Mouse (Mus musculus) T-helper 17 cell (primary cell): ENCODE data around the gene Gnat3.
"Not testable (repeated sequence)": the region's sequence is repeated elsewhere in the genome, so short reads cannot be mapped to it uniquely, and the experiment has no call there.

Source experiments
- in situ Hi-C, 2 experiments: fragments of 300-600 bp; cut with MboI, MseI; formaldehyde crosslinking; loops; 1 replicate in 1 of 2; 2 replicates in 1 of 2; pipeline ENCODE4 v1.15.1; 2025; ENCODE audit warnings: high pct_unique_total_duplicates in 2 of 2

The Gnat3 gene

DNA sequence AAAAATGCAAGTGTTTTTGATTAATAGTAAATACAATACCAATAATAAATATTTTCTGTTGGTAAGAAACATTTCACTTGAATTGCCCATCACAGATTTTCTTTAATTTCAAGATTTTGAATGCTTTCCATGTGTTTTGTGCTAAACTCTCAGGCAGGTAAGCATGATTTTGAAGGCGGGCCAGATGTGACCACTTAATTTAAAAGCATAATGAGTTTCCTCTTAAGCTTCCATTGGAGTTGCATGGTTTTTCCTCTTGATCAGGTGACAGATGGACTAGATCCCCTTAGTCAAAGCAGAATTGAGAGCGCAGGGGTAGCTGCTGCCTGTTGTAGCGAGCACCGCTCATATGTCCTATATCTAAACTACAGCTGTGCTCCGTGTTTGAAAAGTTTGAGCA lies at the start of gene Gnat3:
Gene Gnat3 (plus strand): TSS at position 301 of the 400 bp plus-strand sequence.
- in situ Hi-C loops = no loop called here

DNA sequence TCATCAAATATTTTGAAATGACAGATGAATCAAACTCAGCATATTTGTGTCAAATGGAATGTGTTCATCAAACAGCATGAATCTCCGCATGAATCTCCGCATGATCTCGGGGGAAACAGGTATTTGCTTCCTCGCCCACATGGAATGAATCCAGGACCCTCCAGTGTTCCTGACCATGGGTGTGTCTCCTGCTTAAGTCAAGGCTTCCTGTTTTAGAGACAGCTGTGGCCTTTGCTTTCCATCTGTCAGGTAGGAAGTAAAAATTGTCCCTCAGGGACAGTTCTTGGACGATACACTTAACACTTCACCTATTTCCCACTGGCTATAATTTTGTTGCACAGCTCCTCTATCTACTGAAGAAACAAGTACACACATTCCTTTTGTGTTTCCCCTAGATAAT lies 43.4 kb upstream of the Gnat3 start:
- in situ Hi-C loops = no loop called here

DNA sequence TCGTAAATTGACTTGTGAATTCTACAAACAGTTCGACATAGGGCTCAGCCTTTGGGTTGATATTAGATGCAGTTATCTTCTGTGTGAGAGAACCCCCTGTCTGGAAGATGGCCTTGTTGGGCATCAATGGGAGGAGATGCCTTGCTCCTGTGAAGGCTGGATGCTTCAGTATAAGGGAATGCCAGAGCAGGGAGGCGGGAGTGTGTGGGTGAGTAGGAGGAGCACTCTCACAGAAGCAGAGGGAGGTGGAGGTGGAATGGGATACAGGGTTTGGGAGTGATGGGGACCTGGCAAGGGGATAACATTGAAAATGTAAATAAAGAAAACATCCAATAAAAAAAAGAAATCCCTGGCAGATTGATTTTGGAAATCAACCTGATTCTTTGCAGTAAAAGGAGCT lies 38.7 kb upstream of the Gnat3 start:
- in situ Hi-C loops = no loop called here

DNA sequence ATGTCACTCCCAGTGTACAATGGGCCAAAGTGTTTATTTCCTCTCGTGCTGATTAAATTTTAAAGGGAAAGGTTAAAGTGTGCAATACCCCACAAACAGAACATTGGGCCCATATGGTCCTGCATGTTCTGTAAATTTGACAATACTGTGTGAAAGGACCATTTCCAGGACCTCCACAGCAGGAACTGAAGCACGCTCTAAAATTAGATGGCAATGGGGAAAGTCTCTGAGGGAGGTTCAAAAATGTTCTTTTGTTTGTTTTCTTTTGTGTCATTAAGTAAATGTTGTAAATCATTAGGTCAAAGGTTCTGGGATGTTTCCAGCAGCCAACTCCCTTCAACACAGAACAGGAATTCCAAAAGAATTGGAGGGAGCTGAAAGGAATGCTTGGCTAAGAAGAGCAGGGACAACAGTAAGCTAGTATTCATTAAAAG lies 38.2 kb upstream of the Gnat3 start:
- in situ Hi-C loops = no loop called here

DNA sequence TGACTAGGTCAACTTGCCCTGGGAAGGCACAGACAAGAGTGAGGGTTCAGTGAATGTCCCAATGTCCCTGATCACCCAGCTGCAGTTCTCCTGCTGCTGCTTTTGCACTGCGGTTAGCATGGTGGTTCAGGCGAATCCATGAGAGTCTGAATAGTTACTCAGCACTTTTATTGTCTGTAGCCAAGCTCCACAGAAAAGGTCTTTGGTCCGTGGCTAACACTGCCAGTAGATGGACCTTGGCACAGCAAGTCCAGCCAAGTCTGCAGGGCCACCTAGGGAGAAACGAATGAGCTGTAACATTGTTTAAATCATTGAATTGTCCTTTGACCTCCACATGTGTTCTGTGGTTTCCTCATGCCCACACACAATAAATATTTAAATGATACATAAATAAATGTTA lies 33.9 kb upstream of the Gnat3 start:
- in situ Hi-C loops = no loop called here

DNA sequence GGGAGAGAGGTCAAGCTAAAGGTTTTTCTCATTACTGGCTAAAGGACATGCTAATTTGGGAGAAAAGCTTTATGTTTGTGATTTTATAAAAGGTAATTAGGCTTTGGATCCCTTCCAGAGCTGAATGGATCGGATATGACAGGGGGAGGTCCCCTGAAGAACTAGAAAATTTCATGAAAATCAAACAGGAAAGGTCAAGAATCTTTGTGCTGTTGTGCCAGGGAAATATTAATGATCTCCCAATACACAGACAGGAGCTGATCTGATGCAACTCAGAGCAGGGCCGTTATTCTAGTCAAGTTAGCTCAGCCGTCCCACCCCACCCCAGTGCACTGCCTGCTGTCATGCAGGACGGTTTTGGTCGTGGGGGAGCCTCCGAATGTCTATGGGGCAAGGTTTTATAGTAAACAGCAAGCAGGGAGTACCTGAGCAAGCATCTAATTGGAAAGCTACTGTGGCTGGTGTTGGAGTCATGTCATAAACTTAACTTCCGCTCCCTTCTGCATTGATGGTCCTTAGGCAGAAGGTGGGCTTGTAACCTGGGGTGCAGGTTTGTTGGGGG lies 33.3 kb upstream of the Gnat3 start:
- in situ Hi-C loops = no loop called here

DNA sequence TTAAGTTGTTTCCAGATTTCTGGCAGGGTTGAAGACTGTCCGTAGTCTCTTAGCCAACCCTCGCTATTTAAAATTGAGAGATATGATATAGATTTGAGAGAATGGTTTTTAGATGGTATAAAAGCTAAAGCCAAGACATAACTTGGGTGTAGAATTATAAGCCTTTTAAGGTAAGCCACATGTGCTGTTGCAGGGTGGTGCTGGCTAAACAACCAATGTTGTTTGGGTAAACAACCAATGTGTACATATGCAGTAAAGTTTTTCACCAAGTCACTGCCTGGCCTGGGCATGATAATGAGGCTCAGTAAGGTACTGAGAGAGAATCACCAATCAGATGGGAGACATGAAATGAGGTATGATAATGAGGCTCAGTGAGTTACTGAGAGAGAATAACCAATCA lies 30.8 kb upstream of the Gnat3 start:
- in situ Hi-C loops = not testable (repeated sequence)

DNA sequence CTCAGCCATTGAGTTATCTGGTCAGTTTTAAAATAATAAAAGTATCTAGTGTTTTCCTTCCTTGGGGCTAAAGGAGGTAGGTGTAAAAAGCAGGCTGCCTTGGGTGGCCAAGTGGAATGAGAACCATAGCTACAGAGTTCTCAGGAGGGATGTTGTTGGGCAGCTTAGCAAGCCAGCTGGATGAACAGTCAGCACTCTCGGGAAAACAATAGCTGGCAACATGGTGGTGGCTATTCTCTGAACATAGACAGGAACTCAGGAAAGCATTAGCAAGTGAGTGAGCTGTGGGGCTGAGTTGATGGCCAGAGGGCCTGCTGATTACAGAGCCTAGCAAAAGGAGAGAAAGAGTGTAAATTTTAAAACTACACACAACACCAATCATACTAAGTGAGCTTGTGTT lies 27.8 kb upstream of the Gnat3 start:
- in situ Hi-C loops = no loop called here

DNA sequence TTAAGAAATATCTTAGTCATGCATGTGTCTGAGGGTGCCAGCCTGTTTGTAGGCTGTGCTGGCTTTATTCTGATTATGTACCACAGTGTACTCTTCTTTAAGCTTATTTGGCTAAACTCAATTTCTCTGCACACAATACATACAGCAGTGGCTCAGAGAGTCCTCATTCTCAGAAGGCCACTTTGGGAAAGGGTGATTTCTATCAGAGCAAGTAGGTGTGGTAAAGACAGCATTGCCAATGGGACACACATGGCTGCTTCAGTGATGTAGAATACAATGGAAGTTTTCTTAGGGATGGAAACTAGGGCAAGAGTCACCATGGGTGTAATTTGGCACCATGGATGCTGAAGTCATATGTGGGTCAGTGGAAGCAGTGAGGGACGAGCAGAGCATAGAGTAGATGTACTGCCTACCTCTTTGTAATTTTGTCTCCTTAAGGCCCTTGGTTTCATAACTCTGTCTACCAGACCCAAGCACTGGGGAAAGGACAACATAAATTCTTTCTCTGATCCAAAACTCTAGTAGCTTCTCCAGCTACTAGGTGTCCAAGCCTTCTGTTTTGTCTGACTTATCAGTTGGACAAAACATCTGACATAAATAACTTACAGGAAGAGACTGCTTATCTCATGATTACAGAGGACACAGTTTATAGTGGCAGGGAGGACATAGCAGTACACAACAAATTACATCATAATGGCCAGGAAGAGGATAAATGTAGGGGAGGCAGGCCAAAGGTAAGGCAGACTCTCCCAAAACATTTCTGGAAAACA lies 24.0 kb upstream of the Gnat3 start:
- in situ Hi-C loops = no loop called here

DNA sequence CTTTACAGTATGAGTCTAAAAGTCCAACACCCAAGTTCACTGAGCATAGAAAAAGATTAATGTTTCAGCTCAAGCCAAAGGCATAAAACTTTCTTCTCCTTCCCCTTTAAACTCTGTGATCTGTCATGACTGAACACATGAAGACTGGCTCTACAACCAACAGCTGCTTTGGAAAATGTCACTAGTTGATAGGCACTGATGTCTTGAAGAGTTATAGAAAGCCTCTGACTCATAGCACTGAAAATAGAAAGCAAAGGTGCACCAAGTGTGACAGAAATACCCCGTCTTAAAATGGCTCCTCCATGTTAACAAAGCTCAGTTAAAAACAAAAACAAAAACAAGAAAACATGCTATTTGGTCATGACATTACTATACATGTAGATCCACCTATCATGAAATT lies 5.9 kb upstream of the Gnat3 start:
- in situ Hi-C loops = no loop called here

DNA sequence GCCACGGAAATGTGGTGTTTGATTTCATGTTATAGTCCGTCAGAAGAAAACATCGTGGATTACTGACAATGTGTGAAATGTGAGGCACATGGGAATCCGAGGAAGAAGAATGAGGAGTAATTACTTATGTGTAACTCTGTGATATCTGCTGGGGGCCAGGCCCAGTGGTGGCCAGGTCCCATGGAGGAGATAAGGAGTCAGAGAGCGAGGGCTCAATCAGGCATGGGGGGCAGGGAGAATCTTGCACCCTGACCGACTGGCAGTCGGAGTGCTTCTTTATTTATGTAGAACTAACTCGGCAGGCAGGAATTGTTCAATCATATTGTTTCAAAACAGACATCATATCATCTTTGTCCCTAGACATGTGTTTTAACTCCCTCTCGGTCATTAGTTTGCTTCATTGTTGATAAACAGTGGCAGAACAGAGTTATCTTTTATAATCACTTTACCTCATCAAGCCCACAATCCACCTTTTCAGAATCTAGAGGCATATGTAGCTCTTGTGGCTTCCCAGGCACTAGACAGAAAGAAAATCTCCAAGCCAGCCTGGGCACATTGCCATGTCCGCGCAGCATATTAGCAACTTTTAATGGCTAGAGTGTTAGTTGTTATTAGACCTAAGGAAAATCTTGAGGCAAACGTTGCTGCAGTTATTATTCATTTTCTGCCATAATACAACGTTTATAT lies 7.5 kb downstream of the Gnat3 start:
- in situ Hi-C loops = no loop called here

DNA sequence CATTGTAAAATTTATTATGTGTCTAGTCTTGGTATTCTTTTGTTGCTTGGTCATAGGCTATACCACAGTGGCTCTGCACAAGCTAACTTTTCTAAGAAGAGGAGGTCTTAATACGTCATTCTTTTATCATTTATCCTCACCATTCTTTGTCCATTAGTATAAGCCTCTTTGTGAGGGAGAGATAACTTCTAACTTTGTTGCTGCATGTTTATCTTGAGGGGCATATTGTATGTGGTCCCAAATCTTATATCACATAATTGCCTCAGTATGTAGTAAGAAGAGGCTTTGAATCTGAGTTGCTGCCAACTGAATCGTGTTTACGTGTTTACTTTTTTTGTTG lies 8.0 kb downstream of the Gnat3 start:
- in situ Hi-C loops = no loop called here

DNA sequence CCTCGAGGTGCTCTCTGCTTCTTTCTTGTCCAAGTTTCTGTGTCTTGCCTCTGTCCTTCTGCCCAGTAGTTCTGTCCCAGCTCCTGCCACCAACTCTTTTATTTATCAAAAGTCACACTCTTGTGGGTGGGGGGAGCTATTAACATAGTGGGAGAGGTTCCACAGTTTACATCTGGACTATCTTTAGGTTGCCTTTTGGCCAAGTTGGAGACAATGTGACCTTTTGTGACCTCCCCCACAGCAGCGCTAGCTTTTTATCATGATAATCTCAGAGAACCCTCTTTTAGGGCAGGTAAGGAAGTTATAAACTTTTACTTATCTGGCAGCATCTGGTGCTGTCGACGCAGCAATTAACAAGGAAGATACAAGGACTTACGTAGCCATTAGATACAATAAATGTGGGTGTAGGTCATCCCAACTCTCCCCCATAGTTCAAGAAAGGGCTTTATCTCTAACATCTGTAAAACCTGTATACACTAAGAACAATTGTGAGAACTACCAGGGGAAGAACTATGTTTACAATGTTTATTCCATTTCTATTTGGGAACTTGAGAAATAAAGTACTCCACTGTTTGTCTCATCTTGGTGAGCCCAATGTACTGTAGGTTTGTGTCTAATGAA lies 18.3 kb downstream of the Gnat3 start:
- in situ Hi-C loops = no loop called here

DNA sequence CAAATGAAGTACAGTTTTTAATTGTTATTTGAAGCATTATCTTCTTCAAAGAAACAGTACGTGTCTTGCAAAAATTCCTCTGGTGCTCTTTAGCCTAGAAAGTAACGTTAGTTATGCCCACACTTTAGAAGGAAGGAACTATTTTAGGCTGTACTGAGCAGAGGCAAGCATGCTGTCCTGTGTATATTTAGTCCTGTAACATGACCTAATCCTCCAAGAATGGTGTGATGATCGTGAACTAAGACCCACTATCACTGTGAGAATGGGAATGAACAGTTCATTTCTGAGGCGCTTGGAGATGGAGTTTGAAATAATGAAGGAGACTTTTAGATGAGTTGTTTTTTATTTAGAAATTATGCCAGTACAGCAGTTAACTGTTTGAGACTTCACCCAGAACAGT lies 20.4 kb downstream of the Gnat3 start:
- in situ Hi-C loops = no loop called here

DNA sequence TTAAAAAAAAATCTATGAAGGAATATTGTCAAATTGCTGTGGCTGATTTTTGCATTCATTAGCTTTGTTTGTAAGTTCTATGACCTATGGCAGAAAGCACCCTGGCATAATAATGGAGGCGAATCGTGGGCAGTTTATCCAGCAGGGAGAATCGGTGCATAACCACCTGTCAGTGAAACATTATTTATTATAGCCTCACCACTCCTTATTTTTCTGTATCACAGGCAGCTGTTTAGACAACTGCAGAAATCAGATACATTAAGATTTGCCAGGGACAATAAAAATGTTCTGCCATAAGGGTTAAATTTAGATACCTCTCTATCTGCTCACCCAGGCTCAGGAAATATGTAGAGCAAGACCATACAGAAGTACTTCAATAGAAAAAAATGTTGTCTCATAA lies 22.2 kb downstream of the Gnat3 start:
- in situ Hi-C loops = no loop called here

DNA sequence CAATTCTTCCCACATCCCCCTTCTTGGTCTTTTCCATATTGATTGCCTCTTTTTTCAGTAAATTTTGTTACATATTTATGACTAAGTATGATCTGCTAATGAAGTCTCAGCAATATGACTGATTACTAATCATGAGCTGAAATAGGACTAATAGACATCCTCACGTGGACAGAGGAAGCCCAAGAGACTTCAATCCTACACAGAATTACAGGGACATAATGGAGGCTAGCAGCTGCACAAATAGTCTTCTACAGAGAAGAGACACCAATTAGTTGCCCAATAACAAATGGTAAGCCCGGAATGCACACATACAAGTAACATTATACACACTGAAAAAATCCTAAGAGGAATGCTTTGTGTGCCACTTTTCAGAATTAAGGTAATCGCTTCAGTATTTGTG lies 24.3 kb downstream of the Gnat3 start:
- in situ Hi-C loops = no loop called here

DNA sequence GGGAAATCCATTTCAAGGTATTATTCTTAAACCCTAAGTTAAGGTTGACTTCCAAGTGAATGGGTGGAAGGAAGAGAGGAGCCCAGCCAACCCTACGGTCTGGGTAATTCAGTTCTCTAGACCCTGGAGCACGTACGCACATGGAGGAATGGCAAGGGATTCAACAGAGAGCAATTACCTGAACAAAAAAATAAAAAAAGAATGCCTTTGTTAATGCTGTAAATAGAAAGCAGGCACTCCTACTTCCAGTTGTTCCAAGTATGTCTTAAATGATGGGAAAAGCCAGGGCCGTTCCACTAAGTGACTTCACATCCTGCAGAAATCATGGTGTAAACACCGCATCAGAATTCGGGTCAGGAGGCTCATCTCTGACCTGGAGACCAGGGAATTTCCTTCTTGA lies 28.3 kb downstream of the Gnat3 start:
- in situ Hi-C loops = no loop called here

DNA sequence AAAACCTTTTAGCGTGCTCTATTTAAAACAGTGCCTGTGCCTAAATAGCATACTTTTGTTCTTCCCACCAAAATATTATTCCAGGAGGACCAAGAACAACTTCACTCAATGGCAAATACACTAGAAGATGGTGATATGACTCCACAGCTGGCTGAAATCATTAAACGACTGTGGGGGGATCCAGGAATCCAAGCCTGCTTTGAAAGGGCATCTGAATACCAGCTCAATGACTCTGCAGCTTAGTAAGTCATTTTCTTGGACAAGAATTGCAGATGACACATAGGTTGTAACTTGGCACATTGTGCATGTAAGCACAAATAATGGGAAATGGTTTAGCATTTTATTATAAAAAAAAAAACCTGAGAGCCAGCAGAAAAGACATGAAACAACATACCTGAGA lies 37.2 kb downstream of the Gnat3 start:
- in situ Hi-C loops = no loop called here

DNA sequence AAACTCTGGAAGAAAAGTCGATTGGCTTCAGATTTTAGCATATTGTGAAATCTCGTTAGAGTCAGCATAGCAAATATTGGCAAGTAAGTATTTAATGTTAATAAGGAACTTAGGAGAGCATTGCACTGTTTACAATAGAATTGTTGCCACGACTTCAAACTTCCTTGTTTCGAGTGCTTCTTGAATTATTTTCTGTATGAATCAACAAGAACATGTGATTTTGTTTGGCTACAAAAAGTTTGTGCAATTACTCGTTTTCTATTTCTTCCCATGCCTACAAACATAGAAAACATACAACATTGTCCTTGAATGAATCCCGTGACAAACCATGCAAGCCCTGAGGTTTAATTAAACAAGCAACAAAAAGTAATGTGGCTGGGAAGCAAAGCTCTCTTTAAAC lies 37.8 kb downstream of the Gnat3 start:
- in situ Hi-C loops = no loop called here

DNA sequence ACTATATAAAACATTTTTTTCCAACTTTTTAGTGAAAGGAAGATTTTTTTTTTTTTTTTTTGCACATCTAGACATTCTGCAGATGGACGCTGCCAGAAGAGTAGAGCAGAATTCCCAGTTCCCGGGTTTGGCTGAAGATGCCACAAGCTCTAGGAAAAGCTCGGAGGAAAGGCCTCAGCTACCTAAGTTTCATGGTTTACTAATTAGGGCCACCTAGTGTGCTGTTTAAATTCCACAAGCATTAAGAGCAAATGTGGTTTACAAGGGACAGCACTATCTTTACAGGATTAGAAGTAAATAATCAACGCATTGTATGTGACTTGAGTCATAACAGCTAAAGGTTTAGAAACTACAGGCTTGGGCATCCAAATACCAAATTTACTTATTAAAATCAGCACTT lies 39.3 kb downstream of the Gnat3 start:
- in situ Hi-C loops = no loop called here

DNA sequence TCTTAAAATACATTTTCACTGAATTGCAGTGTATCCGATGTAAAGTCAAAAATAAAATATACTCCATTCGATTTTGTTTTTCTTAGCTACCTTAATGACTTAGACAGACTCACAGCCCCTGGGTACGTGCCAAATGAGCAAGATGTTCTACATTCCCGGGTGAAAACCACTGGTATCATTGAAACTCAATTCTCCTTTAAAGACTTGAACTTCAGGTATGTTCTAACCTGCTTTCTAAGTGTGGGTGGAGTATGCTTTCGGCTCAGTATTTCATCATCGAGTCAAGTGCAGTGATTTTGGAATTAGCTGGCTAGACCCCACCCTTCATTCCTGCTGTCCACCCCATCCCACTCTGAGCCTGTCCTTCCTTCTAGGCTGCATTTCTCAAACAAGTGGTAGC lies 41.3 kb downstream of the Gnat3 start:
- in situ Hi-C loops = no loop called here

DNA sequence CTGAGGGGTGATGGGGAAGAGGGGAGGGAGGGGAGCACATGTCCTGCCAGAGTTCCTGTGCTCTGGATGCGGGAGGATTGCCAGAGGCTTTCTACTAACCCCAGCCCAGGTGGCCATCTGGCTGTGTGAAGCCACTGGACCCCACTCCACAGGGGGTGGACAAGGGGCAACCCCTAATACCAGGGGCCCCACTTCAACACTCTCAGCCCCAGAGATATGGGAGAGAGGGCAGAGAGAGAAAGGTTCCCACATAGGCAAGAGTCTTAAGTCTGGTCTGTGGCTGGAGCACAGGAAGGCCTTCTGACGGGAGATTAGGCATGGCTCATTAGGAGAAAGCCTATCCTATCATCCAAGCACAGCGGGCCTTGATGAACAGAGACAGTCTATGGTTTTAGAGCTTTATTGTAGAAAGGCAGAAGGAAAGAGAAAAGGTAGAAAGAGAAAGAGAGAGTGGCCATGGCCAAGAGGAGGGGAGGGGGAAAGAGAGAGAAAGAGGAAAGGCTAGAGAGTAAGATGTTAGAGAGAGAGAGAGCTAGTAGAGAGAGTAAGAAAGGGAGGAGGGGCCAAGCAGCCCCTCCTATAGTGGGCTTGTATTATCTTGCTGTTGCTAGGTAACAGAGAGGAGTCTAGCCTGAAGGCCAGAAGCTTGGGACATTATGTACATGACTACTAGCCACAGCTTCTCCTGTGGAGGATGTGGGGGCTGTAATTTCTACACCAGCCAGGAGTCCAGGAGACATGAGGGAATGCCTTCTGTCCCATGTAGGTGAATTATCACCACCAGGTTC lies 42.7 kb downstream of the Gnat3 start:
- in situ Hi-C loops = no loop called here
